Mouse (Mus musculus) gastrocnemius, postnatal 4 days (tissue): ENCODE results near the gene Spg20. TPM values are rescaled to one million over a fixed set of nuclear protein-coding genes. Genes with fewer than 3 reads are reported as not detected.

ENCODE experiments used
- DNase-seq, 2 experiments: peaks; one replicate each; pipeline ENCODE4 v3.0.0; 2021 to 2022; ENCODE audit warnings: low spot score in 2 of 2, mixed read lengths in 2 of 2
- microRNA-seq: library from miRNA; unstranded; fragments of <30 nt; microRNA quantifications from one replicate; pipeline ENCODE4 v1.2.0, GENCODE M21; 2021
- total RNA-seq, 2 experiments: library from RNA; stranded (reverse); gene quantifications; 2 replicates each; pipeline ENCODE4 v1.2.3; 2021

Spg20 gene
- total RNA-seq, 2 experiments from 2014 or later: 79.6 to 86.3 TPM

- DNase-seq: no peak
Measured at GRCm38 (mm10) chr3:55141401-55141800, 29.5 kb downstream of the Spg20 start.

DNA sequence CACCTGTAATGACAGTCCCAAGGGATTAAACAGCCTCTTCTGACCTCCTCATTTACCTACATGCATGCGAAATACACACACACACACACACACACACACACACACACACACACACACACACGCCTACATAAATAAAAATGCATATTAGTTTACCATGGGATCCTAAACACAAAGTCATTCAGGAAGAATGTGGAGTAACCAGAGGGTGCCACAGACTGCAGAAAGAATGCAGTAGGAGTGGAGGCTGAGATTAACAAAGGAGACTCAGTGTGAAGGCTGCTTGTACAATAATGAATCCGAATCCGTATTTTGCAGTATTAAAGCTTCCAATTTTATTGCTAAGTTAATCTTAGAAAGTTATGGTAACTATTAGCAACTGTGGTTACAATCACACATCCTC, 33.0 kb downstream of the Spg20 start:
- DNase-seq: no peak

GRCm38 (mm10) chr3:55146441-55146840, 34.5 kb downstream of the Spg20 start:
- no peak for DNase-seq

GRCm38 (mm10) chr3:55147156-55147555, 35.2 kb downstream of the Spg20 start:
- DNase-seq: no peak

DNA sequence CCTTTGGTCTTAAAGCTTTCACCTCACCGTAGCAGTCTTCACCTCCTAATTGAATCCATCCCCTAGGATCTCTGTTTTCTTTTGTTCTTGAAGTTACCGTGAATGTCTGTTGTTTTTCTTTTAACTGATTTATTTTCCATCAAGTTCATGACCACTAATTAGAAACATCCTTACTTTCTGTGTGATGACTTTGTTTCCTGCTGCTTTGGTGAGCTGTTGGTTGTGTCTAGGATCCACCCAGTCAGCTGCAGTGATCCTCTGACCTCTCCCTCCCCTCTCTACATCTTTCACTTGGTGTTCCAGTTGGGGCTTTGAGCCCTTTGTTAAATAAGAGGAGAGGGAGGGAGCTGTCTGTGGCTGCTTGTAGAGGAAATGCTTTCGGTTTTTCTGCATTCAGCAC, 36.2 kb downstream of the Spg20 start:
- DNase-seq: no peak

DNA sequence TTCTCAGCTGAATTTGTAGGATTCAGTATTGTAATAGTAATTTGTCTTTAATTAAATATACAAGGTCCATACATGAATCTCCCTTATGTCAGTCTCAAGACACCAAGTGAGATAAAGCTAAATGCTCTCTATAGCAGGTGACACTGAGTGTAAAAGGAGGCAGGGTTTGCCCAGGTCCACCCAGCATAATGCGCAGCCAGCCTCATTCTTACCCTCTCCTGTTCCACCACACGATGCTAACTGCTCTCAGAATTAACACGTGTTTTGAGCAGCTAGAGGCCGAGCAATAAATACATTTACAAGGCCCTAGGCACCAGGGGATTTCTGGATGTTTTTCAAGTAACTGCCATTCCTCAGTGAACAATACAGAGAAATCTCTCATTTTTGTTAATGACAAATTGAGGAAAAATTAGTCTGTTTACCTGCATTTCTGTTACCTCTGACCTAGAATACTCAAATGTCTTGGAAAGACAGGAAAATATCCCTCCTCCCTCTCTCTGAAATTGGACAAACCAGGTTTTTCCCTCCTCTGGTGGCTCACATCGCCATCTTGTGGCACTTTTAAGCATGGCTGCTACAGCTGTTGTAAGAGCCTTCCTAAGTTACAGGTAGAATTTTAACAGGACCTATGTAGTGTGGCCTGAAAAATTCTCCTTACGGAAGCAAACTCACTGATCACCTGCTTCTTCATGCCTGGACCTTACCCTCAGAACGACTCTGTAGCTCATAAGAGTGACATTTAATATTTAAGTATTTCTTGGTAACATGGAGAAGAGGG, 39.9 kb downstream of the Spg20 start:
- peak; percentile 25 to 56 for DNase-seq

DNA sequence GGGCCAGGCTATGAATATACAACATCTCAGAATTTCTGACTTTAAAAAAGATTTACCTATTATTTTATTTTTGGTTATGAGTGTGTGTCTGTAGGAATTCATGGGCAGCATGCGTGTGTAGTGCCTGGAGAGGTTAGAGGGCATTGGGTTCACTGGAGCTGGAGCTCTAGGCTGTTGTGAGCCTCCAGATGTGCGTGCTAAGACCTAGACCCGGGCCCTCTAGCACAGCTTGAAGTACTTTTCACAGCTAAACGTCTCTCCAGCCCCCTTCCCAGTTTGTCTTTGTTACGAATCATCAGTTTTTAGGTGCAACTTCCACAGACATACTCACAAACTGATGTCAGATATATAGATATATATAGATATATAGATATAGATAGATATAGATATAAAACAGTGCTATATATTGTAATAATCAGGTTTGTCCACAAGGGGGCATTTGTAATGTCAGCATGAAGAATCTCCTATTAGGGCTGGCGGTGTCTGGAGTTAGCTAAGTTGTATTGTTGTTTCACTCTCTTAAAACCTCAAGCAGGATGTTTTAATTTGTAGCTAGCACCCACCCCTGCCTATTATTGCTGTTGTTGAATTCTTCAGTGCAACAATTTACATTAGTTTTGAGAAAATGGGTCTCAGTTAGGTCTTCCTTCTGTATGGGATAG, 40.9 kb downstream of the Spg20 start:
- no peak for DNase-seq

- DNase-seq: no peak
Measured at GRCm38 (mm10) chr3:55154163-55154562, 42.3 kb downstream of the Spg20 start.

- no peak for DNase-seq
Measured at GRCm38 (mm10) chr3:55157413-55157812, 45.5 kb downstream of the Spg20 start.

DNA sequence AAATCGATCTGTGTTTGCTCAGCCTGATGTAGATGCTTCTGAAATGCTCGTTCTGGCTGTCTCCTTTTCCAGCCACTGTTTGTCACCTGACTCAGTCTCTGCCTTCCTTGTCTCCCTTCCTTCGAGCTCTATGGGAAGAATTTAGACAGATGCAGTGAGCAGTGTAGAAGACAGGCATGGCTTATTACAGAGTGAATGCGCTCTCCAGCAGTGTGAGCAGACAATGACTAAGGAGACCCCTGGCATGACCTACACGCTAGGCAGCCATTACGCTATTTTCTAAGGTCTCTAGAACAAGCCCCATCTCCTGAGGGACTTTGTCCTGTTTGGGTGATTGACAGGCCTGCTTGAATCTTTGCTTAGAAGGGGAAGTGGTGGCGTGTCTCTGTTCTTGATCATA, 49.2 kb downstream of the Spg20 start:
- no peak for DNase-seq

DNA sequence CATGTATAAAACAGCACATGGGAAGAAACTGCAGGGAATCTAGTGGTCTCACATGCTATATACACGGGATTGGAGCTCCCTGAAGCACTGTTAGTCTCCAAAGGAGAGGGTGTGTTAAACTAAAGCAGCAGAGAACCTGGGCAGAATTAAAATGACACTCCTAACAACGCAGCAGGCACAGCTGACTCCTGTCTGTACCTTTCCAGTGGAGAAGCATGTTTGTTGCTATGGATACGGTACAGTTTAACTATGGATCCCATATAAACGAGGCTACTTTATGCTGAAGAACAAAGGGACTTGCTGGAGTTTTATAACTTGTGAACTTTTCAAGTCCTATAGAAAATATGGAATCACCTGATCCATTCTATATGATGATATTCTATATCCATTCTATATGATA, 51.6 kb downstream of the Spg20 start:
- no peak for DNase-seq

- DNase-seq: peak in 1 of 2 experiments; percentile 2
Measured at GRCm38 (mm10) chr3:55172478-55172877, 60.6 kb downstream of the Spg20 start.

- no peak for DNase-seq
Measured at GRCm38 (mm10) chr3:55177271-55177670, 65.4 kb downstream of the Spg20 start.

GRCm38 (mm10) chr3:55181766-55182165, 69.9 kb downstream of the Spg20 start, which contains the start of gene Sohlh2:
TSS of gene Sohlh2 (plus strand) at chr3:55182028.
- DNase-seq: no peak

Small RNAs within 50 kb of the gene (microRNA-seq; reads per million reads assigned to microRNA genes)
- not detected for gene Gm22029

Other genes with a start within 250 kb of the Spg20 start
- gene Sertm1, start 196.2 kb upstream of the Spg20 start, total RNA-seq: not detected
- under 1 TPM; 0.17 to 0.47 TPM for gene Ccna1, start 56.6 kb upstream of the Spg20 start, total RNA-seq
- under 1 TPM; 0.27 to 0.39 TPM for gene Ccdc169, start 25.2 kb downstream of the Spg20 start, total RNA-seq
- gene Sohlh2, start 69.9 kb downstream of the Spg20 start, total RNA-seq: 1 to 10 TPM; 1.1 to 1.4 TPM
- 10 to 100 TPM; 78.9 to 96.4 TPM for gene Dclk1, start 130.3 kb downstream of the Spg20 start, total RNA-seq